Mouse (Mus musculus) olfactory bulb, adult 2 months (tissue): ENCODE measurements around the gene Stx8.

Experiments
- CTCF ChIP-seq: fragments of 200-500 bp; IDR thresholded peaks from 2 replicates; pipeline ENCODE4 v1.5.1; 2012; ENCODE audit warnings: low read depth, mild to moderate bottlenecking, low read length, moderate library complexity; ENCODE audit not compliant: insufficient read depth
- POLR2A ChIP-seq: fragments of 200-500 bp; IDR thresholded peaks from 2 replicates; pipeline ENCODE4 v1.6.1; 2012; ENCODE audit warnings: mild to moderate bottlenecking, low read depth, low read length, moderate library complexity; ENCODE audit not compliant: insufficient read depth

- TF ChIP-seq CTCF (no peak), POLR2A (no peak)
These were observed 17.6 kb downstream of the Stx8 start for GRCm38 (mm10) chr11:67983564-67983963.
